Mouse (Mus musculus) megakaryocyte progenitor cell, adult 5-6 weeks (primary cell): ENCODE data around the gene Muc1. TPM values are rescaled to one million over a fixed set of nuclear protein-coding genes. Genes with fewer than 3 reads are reported as not detected.

Experiments
- ATAC-seq: replicated peaks from 2 replicates; pipeline ENCODE4 v1.8.0; 2016; ENCODE audit warnings: mild to moderate bottlenecking, moderate TSS enrichment, inconsistent platforms; ENCODE audit not compliant: poor library complexity
- total RNA-seq, 2 experiments: library from RNA; stranded (forward) in 1 of 2; stranded (reverse) in 1 of 2; fragments of 157-497, 149-512 nt in 1 of 2; fragments of 200-1000 nt in 1 of 2; gene quantifications; 2 replicates each; pipeline versions ENCODE4 v1.2.3 to v1.2.4; 2015 to 2017

Gene Muc1
- total RNA-seq, 2 experiments from 2014 or later, result not detected

DNA sequence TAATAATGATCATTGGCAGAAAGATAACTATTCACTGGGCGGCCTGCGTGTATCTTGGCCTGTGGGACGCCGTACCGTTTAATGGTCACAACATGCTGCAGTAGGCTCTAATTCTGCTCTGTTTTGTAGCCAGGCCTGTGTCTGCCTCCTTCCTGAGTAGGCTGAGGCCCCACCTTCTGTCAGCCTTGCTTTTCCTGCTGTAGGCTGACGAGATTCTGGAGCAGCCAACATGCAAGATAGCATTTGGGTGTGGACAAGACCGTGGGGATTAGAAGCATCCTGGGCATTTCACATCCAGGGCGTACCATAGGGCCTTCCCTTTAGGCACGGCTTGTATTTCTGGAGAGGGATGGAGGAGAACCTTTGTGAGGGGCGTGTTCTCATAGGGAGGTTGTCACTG lies 33.6 kb downstream of the Muc1 start:
- ATAC-seq, result no peak

- ATAC-seq, result peak; percentile 85
Observed at GRCm38 (mm10) chr3:89266439-89266893, 37.6 kb downstream of the Muc1 start.

DNA sequence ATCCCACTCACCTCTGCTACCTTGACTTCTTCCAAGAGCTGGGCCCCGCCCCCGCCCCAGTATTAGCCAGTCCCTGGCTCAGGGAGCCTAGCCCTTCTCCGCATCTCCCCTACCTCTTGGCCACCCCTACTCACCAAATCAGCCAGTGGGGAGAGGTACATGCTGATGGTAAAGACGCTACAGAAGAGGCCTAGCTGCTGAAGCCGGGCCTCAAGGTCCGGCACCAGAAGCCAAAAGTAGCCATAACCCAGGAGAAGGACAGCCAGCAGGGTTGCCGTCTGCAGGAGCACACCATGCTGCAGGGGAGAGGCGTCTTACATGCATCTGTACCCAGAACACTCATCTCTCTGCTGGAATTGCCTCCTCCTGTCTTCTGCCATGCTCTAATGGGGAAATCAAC lies 40.1 kb downstream of the Muc1 start:
- no peak for ATAC-seq

GRCm38 (mm10) chr3:89270051-89270755 lies 41.3 kb downstream of the Muc1 start, which contains the start of gene Slc50a1:
TSS of gene Slc50a1 (minus strand) at chr3:89270570.
- ATAC-seq, result peak; percentile 72

DNA sequence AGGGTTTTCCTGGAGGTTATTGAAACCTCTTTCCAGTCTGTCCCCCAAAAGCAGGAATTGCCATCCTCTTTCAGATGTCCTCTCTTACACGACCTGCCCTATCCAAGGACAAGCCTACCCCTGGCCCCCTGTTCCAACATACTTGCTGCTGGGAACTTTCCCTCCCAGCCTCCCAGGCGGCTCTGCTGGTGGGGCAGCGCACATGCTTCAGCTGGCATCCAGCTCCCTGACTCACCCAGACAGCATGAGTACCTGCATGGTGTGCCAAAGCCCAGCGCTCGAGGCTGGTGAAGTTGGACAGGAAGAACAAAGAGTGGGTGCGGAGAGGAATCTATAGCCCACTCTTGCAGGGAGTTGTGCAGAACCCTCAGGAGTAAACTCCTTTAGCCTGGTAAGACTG lies 42.0 kb downstream of the Muc1 start:
- no peak for ATAC-seq

DNA sequence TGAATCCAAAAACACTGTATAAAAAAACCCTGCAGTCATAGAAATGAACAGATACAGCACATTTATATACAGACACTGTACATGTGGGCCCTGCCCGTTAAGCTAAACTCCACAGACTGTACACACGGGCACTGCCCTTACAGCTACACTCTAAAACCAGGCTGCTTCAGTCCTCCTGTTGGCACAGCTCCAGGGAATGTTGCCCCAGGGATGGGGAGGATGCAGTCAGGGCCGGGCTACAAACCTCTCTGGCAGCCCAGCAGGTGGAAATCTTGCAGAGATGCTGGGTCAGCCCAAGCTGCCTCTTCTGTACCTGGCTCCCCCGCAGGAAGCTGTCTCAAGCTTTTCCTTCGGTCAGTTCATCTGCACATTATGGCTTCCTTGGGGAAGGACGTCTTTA lies 42.9 kb downstream of the Muc1 start:
- no peak for ATAC-seq

- no peak for ATAC-seq
Observed at GRCm38 (mm10) chr3:89276061-89276460, 47.2 kb downstream of the Muc1 start.

DNA sequence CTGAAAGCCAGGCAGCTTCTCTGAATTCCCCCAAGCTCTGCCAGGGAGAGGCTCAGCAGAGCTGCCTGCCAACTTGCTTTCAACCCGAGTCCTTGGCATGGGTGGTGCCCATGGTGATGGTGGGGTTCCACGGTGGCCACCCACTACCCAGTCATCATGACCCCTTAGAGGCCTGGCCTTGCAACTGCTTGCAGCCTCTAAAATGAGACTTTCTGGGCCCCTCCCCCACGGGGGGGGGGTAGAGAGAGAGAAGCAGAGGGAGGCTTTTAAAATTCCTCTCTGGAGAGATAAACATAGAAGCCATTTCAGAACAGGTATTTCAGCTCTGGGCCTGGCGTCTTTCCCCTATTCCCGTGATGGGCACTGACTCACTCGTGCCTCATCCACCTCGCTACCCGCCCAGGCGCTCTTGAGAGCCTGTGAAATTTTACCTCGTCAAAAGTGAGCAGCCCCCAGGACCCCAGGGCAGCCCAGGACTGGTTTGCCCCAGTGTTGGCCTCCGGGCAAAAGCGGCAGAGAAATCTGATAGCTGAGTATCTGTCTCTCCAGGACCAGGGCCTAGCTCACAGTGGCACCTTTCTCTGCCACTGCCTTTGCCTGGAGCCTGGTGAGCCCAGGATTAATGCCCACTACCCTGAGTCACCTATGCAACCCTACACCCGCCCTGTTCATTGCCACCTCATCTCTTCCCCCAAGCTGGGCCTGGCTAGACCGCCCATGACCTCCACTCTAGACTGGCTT lies 48.6 kb downstream of the Muc1 start:
- ATAC-seq, result no peak

DNA sequence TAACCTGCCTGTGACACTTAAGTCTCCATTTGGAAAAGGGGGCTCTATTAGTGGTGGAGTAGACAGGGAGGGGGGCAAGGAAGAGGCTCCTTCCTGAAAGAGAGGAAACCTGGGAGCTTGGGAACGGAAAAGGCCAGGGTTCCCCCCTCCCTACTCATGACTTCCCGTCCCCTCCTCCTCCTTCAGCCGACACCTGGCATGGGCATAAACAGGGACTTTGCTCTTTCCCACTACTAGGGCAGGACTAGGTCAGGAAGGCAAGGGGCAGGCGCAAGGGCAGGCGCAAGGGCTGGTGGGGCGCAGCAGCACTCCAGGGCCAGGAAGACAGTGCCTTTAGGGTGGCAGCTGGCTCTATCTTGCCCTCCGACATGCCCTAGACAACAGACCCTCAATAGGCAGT lies 49.2 kb downstream of the Muc1 start:
- ATAC-seq, result no peak

DNA sequence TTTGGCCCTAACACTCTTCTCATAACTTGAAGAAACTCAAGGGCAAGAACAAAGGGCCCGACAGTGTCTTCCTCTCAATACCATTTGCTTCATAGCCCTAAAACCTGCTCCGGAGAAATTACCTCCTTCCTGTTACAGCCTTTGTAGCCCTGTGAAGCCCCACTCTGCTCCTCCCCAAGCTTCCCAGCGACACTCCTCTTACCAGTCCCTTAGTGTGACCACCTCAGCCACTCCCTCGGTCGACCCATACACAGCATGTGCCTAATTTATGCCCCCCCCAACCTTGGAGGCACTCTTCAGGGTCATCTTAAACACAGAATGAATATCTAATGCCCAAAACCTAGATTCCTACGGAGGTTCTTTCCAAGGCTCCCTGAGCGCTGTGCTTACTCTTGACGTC lies 49.8 kb downstream of the Muc1 start:
- no peak for ATAC-seq

- ATAC-seq, result peak; percentile 66
Observed at GRCm38 (mm10) chr3:89279153-89279890, 50.5 kb downstream of the Muc1 start.

- ATAC-seq, result no peak
Observed at GRCm38 (mm10) chr3:89280050-89280605, 51.3 kb downstream of the Muc1 start.

DNA sequence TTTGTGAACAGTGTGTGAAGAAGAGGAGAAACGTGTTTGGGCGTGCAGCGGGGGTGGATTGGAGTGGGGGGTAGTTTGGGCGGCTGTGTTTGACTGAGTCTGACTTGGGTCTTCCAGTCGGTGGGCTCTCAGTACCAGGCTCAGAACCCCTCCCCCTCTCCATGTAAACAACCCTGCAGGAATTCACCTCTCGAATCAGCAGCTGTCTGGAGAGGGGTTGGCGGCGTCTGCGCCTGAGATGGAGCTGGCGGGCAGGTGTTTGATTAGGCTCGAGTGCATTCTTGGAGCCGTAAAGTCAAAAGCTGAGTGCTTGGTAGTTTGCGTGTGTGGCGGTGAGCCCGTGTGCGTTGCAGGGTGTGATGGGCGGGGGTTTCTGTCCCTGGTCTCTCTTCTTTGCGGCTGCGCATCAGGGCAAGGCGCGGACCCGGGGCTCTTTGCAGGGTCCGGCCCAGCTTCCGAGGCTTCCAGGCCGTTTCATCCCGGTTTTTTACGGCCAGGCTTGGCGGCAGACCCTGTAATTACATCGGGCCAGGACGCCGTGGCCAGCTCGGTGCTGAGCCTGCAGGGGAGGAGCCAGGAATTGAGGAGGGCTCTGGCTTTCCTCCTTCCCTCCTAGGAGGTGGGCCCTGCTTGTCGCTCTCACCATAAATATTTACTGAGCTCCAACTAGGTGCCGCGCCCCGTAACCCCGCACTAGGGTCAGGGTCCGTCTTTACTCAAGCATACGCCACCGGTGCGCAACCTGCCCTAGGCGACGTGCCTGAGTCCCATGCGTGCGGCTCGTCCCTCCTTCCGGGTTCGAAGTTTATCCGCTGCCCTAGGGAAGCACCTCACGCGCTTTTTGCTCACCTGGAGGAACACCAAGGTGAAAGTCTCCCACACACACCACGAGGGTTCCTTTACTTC lies 52.0 kb downstream of the Muc1 start, which contains the start of gene Efna1:
Efna1 (minus strand) TSS at position 537 of the 906 bp plus-strand sequence.
- ATAC-seq, result no peak

DNA sequence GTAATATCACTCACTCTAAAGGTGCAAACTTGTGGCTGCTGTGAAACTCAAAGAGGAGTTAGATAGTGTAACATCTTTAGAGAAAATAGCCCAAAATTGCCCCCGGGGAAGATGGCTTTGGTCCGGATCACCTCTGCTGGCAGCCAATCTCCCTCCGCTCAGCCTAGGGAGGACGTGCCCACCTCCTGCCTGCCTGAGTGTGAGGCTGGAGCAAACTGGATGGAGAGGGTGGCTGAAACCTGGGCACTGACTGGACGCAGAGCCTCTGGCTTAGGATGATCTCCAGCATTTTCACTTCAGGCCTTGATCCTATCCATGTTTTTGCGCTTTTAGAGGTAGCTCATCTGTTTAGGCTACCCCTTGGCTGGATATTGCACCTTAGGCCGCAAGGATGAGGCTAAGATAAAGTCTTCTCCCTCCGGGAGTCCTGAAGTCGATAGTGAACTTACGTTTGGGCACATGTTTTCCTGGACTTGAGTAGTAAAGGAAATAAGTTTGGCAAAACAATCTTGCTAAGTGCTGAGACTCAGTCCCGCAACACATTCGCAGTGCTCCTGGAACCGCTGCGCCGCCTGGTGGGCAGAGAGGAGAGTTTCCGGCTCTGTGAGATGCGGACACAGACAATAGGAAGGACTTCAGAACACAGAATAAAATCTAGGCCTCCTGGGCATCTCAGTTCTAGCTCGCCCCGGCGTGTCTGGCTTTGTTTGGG lies 52.9 kb downstream of the Muc1 start:
- ATAC-seq, result peak; percentile 77

DNA sequence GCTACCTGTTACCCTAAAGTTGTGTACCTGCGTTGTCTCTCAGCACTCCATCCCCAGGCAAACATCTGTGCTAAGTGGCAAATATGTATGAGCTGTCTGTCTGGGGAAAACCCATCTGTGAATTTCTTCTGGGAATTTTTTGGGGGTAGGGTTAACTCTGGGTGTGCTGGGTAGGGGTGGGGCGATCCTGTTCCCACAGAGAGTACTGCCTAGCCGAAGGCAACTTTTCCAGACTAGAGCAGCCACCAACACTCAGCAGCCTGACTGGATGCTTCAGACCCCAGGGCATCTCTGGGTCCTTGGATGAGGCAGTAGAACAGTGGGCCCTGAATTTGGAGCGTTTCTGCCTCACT lies 53.4 kb downstream of the Muc1 start:
- no peak for ATAC-seq

Other genes starting within 250 kb of the Muc1 start
- gene Rusc1, start 135.7 kb upstream of the Muc1 start, total RNA-seq (2015), result 21.6 and 23.4 TPM in 2 replicates
- 16.4 and 18.2 TPM in 2 replicates for gene Rusc1, start 135.7 kb upstream of the Muc1 start, total RNA-seq (2017)
- not detected in 2 replicates for gene Gm43738, start 128.0 kb upstream of the Muc1 start, total RNA-seq (2015)
- not detected in 2 replicates for gene Gm43738, start 128.0 kb upstream of the Muc1 start, total RNA-seq (2017)
- 99.4 and 118 TPM in 2 replicates for gene Fdps, start 127.1 kb upstream of the Muc1 start, total RNA-seq (2015)
- 238 and 251 TPM in 2 replicates for gene Fdps, start 127.1 kb upstream of the Muc1 start, total RNA-seq (2017)
- gene Pklr, start 92.9 kb upstream of the Muc1 start, total RNA-seq (2015), result 8.0 and 12.1 TPM in 2 replicates
- 9.6 and 16.7 TPM in 2 replicates for gene Pklr, start 92.9 kb upstream of the Muc1 start, total RNA-seq (2017)
- 0.24 and 0.42 TPM in 2 replicates for gene Hcn3, start 68.9 kb upstream of the Muc1 start, total RNA-seq (2015)
- gene Hcn3, start 68.9 kb upstream of the Muc1 start, total RNA-seq (2017), result 0.27 and 0.67 TPM in 2 replicates
- gene Clk2, start 64.3 kb upstream of the Muc1 start, total RNA-seq (2015), result 51.1 and 53.8 TPM in 2 replicates
- gene Clk2, start 64.3 kb upstream of the Muc1 start, total RNA-seq (2017), result 69.3 and 75.9 TPM in 2 replicates
- gene Scamp3, start 51.6 kb upstream of the Muc1 start, total RNA-seq (2015), result 92.5 and 93.9 TPM in 2 replicates
- 33.4 and 37.2 TPM in 2 replicates for gene Scamp3, start 51.6 kb upstream of the Muc1 start, total RNA-seq (2017)
- gene Fam189b, start 45.9 kb upstream of the Muc1 start, total RNA-seq (2015), result 14.3 and 18.0 TPM in 2 replicates
- gene Fam189b, start 45.9 kb upstream of the Muc1 start, total RNA-seq (2017), result 2.3 and 5.2 TPM in 2 replicates
- 52.8 and 60.0 TPM in 2 replicates for gene Gba, start 26.1 kb upstream of the Muc1 start, total RNA-seq (2015)
- 51.4 and 55.8 TPM in 2 replicates for gene Gba, start 26.1 kb upstream of the Muc1 start, total RNA-seq (2017)
- gene Thbs3, start 13.9 kb upstream of the Muc1 start, total RNA-seq (2015), result not detected in 2 replicates
- gene Thbs3, start 13.9 kb upstream of the Muc1 start, total RNA-seq (2017), result 0.42 TPM in 1 of 2 replicates, not detected in the other
- 70.4 and 95.6 TPM in 2 replicates for gene Mtx1, start 2.0 kb upstream of the Muc1 start, total RNA-seq (2015)
- gene Mtx1, start 2.0 kb upstream of the Muc1 start, total RNA-seq (2017), result 66.1 and 95.2 TPM in 2 replicates
- 284 and 290 TPM in 2 replicates for gene Krtcap2, start 16.9 kb downstream of the Muc1 start, total RNA-seq (2015)
- 294 and 304 TPM in 2 replicates for gene Krtcap2, start 16.9 kb downstream of the Muc1 start, total RNA-seq (2017)
- gene Trim46, start 17.3 kb downstream of the Muc1 start, total RNA-seq (2015), result 1.2 and 1.5 TPM in 2 replicates
- gene Trim46, start 17.3 kb downstream of the Muc1 start, total RNA-seq (2017), result 0.12 and 0.91 TPM in 2 replicates
- 84.4 and 101 TPM in 2 replicates for gene Dpm3, start 30.3 kb downstream of the Muc1 start, total RNA-seq (2015)
- gene Dpm3, start 30.3 kb downstream of the Muc1 start, total RNA-seq (2017), result 80.4 and 135 TPM in 2 replicates
- 70.1 and 72.0 TPM in 2 replicates for gene Slc50a1, start 41.5 kb downstream of the Muc1 start, total RNA-seq (2015)
- 49.4 and 65.0 TPM in 2 replicates for gene Slc50a1, start 41.5 kb downstream of the Muc1 start, total RNA-seq (2017)
- gene Efna1, start 52.1 kb downstream of the Muc1 start, total RNA-seq (2015), result 0.62 TPM in 1 of 2 replicates, not detected in the other
- 0.17 TPM in 1 of 2 replicates, not detected in the other for gene Efna1, start 52.1 kb downstream of the Muc1 start, total RNA-seq (2017)
- gene Efna3, start 93.9 kb downstream of the Muc1 start, total RNA-seq (2015), result not detected in 2 replicates
- gene Efna3, start 93.9 kb downstream of the Muc1 start, total RNA-seq (2017), result not detected in 2 replicates
- gene Efna4, start 109.0 kb downstream of the Muc1 start, total RNA-seq (2015), result 0.17 and 0.64 TPM in 2 replicates
- 0.27 TPM in 1 of 2 replicates, not detected in the other for gene Efna4, start 109.0 kb downstream of the Muc1 start, total RNA-seq (2017)
- gene Adam15, start 120.9 kb downstream of the Muc1 start, total RNA-seq (2015), result 35.8 and 53.0 TPM in 2 replicates
- gene Adam15, start 120.9 kb downstream of the Muc1 start, total RNA-seq (2017), result 38.7 and 49.8 TPM in 2 replicates
- not detected in 2 replicates for gene Dcst2, start 132.9 kb downstream of the Muc1 start, total RNA-seq (2015)
- gene Dcst2, start 132.9 kb downstream of the Muc1 start, total RNA-seq (2017), result not detected in 2 replicates
- gene Dcst1, start 136.2 kb downstream of the Muc1 start, total RNA-seq (2015), result not detected in 2 replicates
- gene Dcst1, start 136.2 kb downstream of the Muc1 start, total RNA-seq (2017), result not detected in 2 replicates
- gene Zbtb7b, start 165.7 kb downstream of the Muc1 start, total RNA-seq (2015), result 3.8 and 5.7 TPM in 2 replicates
- 9.1 and 17.4 TPM in 2 replicates for gene Zbtb7b, start 165.7 kb downstream of the Muc1 start, total RNA-seq (2017)
- 1.5 and 2.7 TPM in 2 replicates for gene Lenep, start 173.7 kb downstream of the Muc1 start, total RNA-seq (2015)
- gene Lenep, start 173.7 kb downstream of the Muc1 start, total RNA-seq (2017), result 0.21 and 2.6 TPM in 2 replicates
- 9.4 and 11.3 TPM in 2 replicates for gene Flad1, start 182.8 kb downstream of the Muc1 start, total RNA-seq (2015)
- 12.5 and 18.7 TPM in 2 replicates for gene Flad1, start 182.8 kb downstream of the Muc1 start, total RNA-seq (2017)
- 268 TPM in 2 replicates for gene Cks1b, start 189.3 kb downstream of the Muc1 start, total RNA-seq (2015)
- 171 and 192 TPM in 2 replicates for gene Cks1b, start 189.3 kb downstream of the Muc1 start, total RNA-seq (2017)
- 41.4 and 42.8 TPM in 2 replicates for gene Shc1, start 189.4 kb downstream of the Muc1 start, total RNA-seq (2015)
- gene Shc1, start 189.4 kb downstream of the Muc1 start, total RNA-seq (2017), result 49.6 and 52.8 TPM in 2 replicates
- gene Pygo2, start 201.2 kb downstream of the Muc1 start, total RNA-seq (2015), result 18.9 and 25.2 TPM in 2 replicates
- 11.8 and 12.8 TPM in 2 replicates for gene Pygo2, start 201.2 kb downstream of the Muc1 start, total RNA-seq (2017)
- gene Pbxip1, start 207.6 kb downstream of the Muc1 start, total RNA-seq (2015), result 5.2 and 6.1 TPM in 2 replicates
- gene Pbxip1, start 207.6 kb downstream of the Muc1 start, total RNA-seq (2017), result 13.4 and 15.0 TPM in 2 replicates
- 14.7 and 14.8 TPM in 2 replicates for gene Pmvk, start 225.5 kb downstream of the Muc1 start, total RNA-seq (2015)
- 18.8 and 25.3 TPM in 2 replicates for gene Pmvk, start 225.5 kb downstream of the Muc1 start, total RNA-seq (2017)